Mouse (Mus musculus) liver, adult 2 months (tissue): ENCODE data around the gene H2al1k.
"Not testable (repeated sequence)": the region's sequence is repeated elsewhere in the genome, so short reads cannot be mapped to it uniquely, and the experiment has no call there.

Source experiments
- CTCF ChIP-seq: fragments of 200-500 bp; IDR thresholded peaks from 2 replicates; pipeline ENCODE4 v1.5.1; 2011; ENCODE audit warnings: low read depth, low read length, control low read depth
- POLR2A ChIP-seq: fragments of 200-500 bp; IDR thresholded peaks from 2 replicates; pipeline ENCODE4 v1.6.1; 2011; ENCODE audit warnings: low read length, control low read depth; ENCODE audit not compliant: insufficient read depth; ENCODE audit errors: extremely low read depth

- TF ChIP-seq CTCF, POLR2A: not testable (repeated sequence)
Measured at GRCm38 (mm10) chrX:9332366-9332962, 18.0 kb upstream of the H2al1k start.
